Mouse (Mus musculus) cerebellum, postnatal 10 days (tissue): ENCODE data around the gene Rtkn2.

Experiments
- DNase-seq, 2 experiments: peaks; one replicate each; pipeline ENCODE4 v3.0.0; 2021; ENCODE audit warnings: mixed read lengths in 2 of 2

Gene Rtkn2

GRCm38 (mm10) chr10:68107716-68108115, 128.3 kb downstream of the Rtkn2 start:
- DNase-seq, result no peak
